Mouse (Mus musculus) lung, postnatal 0 days (tissue): ENCODE data around the gene Krtap5-3.
"Not testable (repeated sequence)": the region's sequence is repeated elsewhere in the genome, so short reads cannot be mapped to it uniquely, and the experiment has no call there.

Source experiments
- CTCF ChIP-seq: IDR thresholded peaks from 2 replicates; pipeline ENCODE4 v1.5.1; 2016; ENCODE audit warnings: antibody characterized with exemption, mild to moderate bottlenecking
- EP300 ChIP-seq: IDR thresholded peaks from 2 replicates; pipeline ENCODE4 v1.6.1; 2016; ENCODE audit warnings: antibody characterized with exemption, mild to moderate bottlenecking, control low read depth

DNA sequence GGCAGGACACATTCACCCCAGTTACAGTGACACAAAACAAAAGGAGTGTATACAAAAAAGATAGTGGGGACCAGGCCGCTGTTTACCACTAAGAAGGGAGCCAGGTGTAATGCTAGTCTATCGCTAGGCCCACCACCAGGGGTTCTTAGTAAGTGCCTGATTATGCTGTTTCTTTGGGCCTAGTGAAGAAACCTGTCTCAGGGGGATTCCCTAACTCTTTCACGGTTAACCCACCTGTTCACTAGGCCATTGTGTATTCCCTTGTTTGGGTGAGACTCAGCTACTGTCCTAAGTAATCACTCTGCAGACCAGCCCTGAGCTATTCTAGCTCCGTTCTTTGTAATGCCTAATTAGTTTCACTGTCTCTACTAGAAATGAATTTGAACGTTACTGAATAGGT, 5.7 kb downstream of the Krtap5-3 start:
- TF ChIP-seq CTCF, EP300: not testable (repeated sequence)
